Mouse (Mus musculus) cerebellum, adult 2 months (tissue): ENCODE measurements around the gene S100g. TPM values are rescaled to one million over a fixed set of nuclear protein-coding genes. Genes with fewer than 3 reads are reported as not detected.
A peak's percentile ranks its signal among the peaks of the same experiment; 100 is the strongest.

Source experiments
- DNase-seq, 2 experiments: peaks; one replicate each; pipeline ENCODE4 v3.0.0; 2021
- H3K27ac ChIP-seq: fragments of 200-500 bp; 2 replicates; pipeline ENCODE4 v1.5.1; 2012; ENCODE audit warnings: low read length, control low read depth, inconsistent platforms; ENCODE audit not compliant: insufficient read depth
- H3K27me3 ChIP-seq: fragments of 200-500 bp; 2 replicates; pipeline ENCODE4 v1.6.1; 2012; ENCODE audit warnings: inconsistent platforms, mild to moderate bottlenecking, low read length, moderate library complexity; ENCODE audit not compliant: control insufficient read depth, insufficient read depth
- H3K4me1 ChIP-seq: fragments of 200-500 bp; 2 replicates; pipeline ENCODE4 v1.6.1; 2011; ENCODE audit warnings: low read length; ENCODE audit not compliant: control insufficient read depth, insufficient read depth
- H3K4me3 ChIP-seq: fragments of 200-500 bp; replicated peaks from 2 replicates; pipeline ENCODE3; 2011; ENCODE audit warnings: mild to moderate bottlenecking, low read depth, low read length, control low read depth; ENCODE audit not compliant: insufficient read depth
- CTCF ChIP-seq: fragments of 200-500 bp; IDR thresholded peaks from 2 replicates; pipeline ENCODE4 v1.5.1; 2011; ENCODE audit warnings: low read depth, mild to moderate bottlenecking, control low read depth, low read length, moderate library complexity, borderline replicate concordance; ENCODE audit not compliant: insufficient read depth
- POLR2A ChIP-seq: fragments of 200-500 bp; IDR thresholded peaks from 2 replicates; pipeline ENCODE4 v1.6.1; 2011; ENCODE audit warnings: low read length, control low read depth, borderline replicate concordance; ENCODE audit not compliant: insufficient read depth
- WGBS: fragments of 180-500 bp; shearing (Covaris S2); methylation state at CpG from one replicate; pipeline ENCODE4 v1.1.7; 2018; 5-methylcytosine and 5-hydroxymethylcytosine counted together
- polyA plus RNA-seq: library from polyadenylated mRNA; depleted of rRNA; stranded (reverse); fragments of >200 nt; gene quantifications from 2 replicates; pipeline ENCODE4 v1.2.3, GENCODE M21; 2012; rRNA removed

Gene S100g
- 0.29 TPM in 1 of 2 replicates, not detected in the other for polyA plus RNA-seq

DNA sequence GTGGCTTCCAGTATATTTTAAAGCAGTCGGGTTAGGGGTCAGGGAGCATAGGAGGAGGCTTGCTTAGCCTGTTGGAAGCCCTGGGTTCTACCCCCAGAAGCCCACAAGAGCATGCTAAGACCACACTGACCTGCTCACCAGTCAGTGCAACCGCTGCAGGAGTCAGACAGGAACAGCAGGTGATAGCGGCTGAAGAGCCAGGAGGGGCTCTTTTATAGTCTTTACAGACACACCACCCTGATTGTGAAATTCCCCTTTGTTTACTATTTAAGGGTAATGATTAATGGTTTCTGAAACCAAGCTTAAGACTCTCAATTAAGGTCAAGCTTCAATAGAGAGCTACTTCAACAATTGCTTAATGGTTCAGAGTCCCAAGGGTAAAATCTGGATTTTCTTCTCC lies at the start of gene S100g:
S100g (minus strand) TSS at position 217 of the 400 bp plus-strand sequence.
- Histone ChIP-seq H3K4me1 (no peaks in the 10 kb centered on the region), H3K4me3 (no peak within 1 kb of the TSS), H3K27me3 (no peaks in the 10 kb centered on the region), H3K27ac (no peak within 1 kb of the TSS)
- no peak for DNase-seq
- 68% methylated on average over 3 of the region's 3 CpGs for WGBS
- TF ChIP-seq CTCF (no peak), POLR2A (no peak)

DNA sequence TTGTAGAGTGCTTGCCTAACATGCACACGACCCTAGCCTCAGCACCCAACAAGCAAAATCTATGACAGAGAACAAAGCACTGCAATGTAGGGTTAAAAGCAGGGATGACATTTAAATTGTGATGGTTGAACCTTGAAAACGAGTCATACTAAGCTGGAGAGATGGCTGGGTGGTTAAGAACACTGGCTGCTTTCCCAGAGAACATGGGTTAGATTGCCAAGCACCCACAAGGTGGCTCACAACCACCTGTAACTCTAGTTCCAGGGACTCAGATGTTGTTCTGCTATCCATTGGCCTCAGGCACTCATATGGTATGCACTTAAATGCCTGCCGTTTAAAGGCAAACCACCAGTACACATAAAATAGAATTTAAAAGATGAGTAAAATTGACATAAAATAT lies 27.7 kb upstream of the S100g start:
- DNase-seq = peak in 1 of 2 experiments; percentile 8
- Histone ChIP-seq H3K27me3 (no peaks in the 10 kb centered on the region), H3K4me1 (0 out of 2 replicates have a peak, but pooled peaks cover 2% of the 10 kb centered on the region), H3K4me3 (no peak overlapping the region), H3K27ac (no peak overlapping the region)
- TF ChIP-seq POLR2A = no peak
- TF ChIP-seq CTCF = no peak
- WGBS = 63% methylated on average over 3 of the region's 3 CpGs

- TF ChIP-seq CTCF (no peak), POLR2A (no peak)
- WGBS = 48% methylated on average over 4 of the region's 4 CpGs
- Histone ChIP-seq H3K4me1 (0 out of 2 replicates have a peak, but pooled peaks cover 2% of the 10 kb centered on the region), H3K27me3 (no peaks in the 10 kb centered on the region), H3K27ac (no peak overlapping the region), H3K4me3 (no peak overlapping the region)
- no peak for DNase-seq
Measured at GRCm38 (mm10) chrX:162991396-162991795, 27.0 kb upstream of the S100g start.

DNA sequence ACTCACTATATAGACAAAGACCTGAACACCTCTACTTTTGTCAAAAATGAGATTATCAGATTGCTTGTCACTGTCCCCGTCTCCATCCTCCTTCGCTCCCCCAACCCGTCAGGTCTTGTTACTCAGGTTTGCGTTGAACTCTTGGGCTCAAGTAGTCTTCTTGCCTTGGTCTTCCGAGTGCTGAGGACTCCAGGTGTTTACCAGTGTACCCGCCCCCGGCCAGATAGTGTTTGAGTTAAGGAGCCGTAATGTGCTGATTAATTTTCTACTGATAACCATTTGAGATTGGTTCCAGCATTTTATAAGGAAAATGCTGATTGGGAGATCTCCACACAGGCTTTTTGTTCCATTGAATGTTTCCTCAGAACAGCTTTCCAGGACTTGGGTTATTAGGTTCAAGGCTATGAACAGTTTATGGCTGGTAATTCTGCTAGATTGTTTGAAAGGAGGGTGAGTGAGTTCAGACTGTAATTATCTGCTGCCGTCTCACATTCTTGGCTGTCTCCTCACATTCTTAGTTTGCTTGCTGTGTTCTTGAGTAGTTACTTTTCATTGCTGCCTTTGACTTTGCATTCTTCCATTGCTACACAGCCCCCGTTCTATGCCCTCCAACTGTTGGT lies 22.6 kb upstream of the S100g start:
- no peak for DNase-seq
- H3K4me1 ChIP-seq = 0 out of 2 replicates have a peak, but pooled peaks cover 2% of the 10 kb centered on the region
- H3K4me3 ChIP-seq = no peak overlapping the region
- 95% methylated on average over 10 of the region's 10 CpGs for WGBS
- H3K27ac ChIP-seq = no peak overlapping the region
- no peaks in the 10 kb centered on the region for H3K27me3 ChIP-seq
- no peak for TF ChIP-seq CTCF
- no peak for TF ChIP-seq POLR2A

DNA sequence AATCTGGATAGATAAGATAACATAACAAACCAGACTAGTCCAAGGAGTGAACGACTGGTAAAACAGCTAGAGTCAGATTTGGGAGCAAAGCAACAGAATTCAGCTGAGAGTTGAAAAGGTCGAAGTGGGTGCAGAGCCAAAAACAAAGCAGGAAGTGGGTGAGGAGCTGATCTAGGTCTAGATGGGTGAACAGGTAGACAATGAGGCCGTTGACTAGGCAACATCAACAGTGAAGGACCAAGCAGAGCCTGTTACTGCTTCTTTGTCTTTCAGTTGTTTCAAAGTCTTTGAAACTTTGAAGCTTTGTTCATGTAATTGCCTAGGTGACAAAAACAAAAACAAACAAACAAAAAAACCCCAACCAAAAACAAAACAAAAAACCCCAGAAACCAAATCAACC lies 11.8 kb upstream of the S100g start:
- no peak for TF ChIP-seq POLR2A
- TF ChIP-seq CTCF = no peak
- H3K4me3 ChIP-seq = no peak overlapping the region
- no peak overlapping the region for H3K27ac ChIP-seq
- H3K27me3 ChIP-seq = no peaks in the 10 kb centered on the region
- H3K4me1 ChIP-seq = no peaks in the 10 kb centered on the region
- no peak for DNase-seq
- WGBS = 89% methylated on average over 3 of the region's 3 CpGs

- TF ChIP-seq CTCF (no peak), POLR2A (no peak)
- WGBS = 54% methylated on average over 8 of the region's 8 CpGs
- Histone ChIP-seq H3K27me3 (no peaks in the 10 kb centered on the region), H3K27ac (no peak overlapping the region), H3K4me1 (no peaks in the 10 kb centered on the region), H3K4me3 (no peak overlapping the region)
- no peak for DNase-seq
Measured at GRCm38 (mm10) chrX:162967456-162967855, 3.1 kb upstream of the S100g start.

DNA sequence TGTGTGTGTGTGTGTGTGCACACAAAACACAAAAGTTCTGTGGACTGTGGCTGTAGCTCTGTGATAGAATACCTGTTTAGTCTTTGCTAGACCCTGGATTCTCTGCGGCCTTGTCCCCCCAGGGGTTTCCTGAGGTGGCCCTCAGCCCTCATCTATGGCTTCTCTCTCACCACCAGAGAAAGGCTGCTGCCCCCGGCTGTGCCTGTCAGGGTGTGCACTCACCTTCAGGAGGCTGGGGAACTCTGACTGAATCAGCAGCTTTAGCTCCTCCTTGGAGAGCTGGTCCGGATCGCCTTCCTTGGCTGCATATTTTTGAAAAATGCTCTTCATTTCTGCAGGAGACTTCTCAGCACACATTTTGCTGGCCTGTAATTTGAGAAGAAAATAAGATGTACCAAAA lies 559 bp downstream of the S100g start:
- Histone ChIP-seq H3K27me3 (no peaks in the 10 kb centered on the region), H3K4me1 (no peaks in the 10 kb centered on the region), H3K4me3 (no peak overlapping the region), H3K27ac (no peak overlapping the region)
- TF ChIP-seq CTCF = no peak
- no peak for TF ChIP-seq POLR2A
- no peak for DNase-seq
- WGBS = 47% methylated on average over 4 of the region's 4 CpGs

DNA sequence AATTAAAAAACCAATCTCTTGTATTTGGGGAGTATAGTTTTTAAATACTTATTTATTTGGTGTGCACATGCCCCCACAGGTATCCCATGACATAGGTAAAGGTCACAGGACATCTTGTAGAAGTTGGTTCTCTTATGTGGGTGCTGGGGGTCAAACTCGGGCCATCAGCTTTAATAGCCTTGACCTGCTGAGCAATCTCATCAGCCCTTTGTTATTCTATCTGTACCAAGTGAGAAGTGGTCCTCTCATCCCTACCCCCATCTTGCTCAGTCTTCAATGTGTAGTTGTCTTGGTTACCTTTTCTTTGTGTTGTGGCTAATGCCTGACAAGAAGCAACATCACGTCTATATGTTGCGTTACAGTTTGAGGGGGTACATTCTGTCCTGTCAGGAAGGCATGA lies 6.5 kb downstream of the S100g start:
- DNase-seq = no peak
- no peak for TF ChIP-seq CTCF
- no peak for TF ChIP-seq POLR2A
- Histone ChIP-seq H3K4me3 (no peak overlapping the region), H3K27me3 (no peaks in the 10 kb centered on the region), H3K4me1 (no peaks in the 10 kb centered on the region), H3K27ac (no peak overlapping the region)
- WGBS = 72% methylated on average over 3 of the region's 3 CpGs
